Mouse (Mus musculus): ENCODE measurements at regions not wholly inside any gene's neighbourhood (a gene's known extent, or its start where the extent isn't known, plus 50 kb on each side); places are given as distances from the start of the nearest gene placed in this dataset.

- TF ChIP-seq POLR2A (IDR thresholded peaks at IDR 0.05; ENCODE audit: insufficient read depth, low read depth, low read length) (no peak), CTCF (IDR thresholded peaks at IDR 0.05) (no peak), EP300 (IDR thresholded peaks at IDR 0.05; ENCODE audit: insufficient read depth, low read depth, low read length) (no peak)
Measured at GRCm38 (mm10) chr5:91762589-91762988, 200.3 kb downstream of the Rchy1 start.
